In genomic region chr10:50704202-50704601, GRCm38 (mm10) we compare ENCODE assay signal across 8 mouse cellular contexts.
A peak's percentile ranks its signal among the peaks of the same experiment; 100 is the strongest.
DNase-seq lines count a peak whose midpoint lies in the region; TF ChIP-seq lines count a peak whose summit lies in the region.

No protein-coding gene starts in this region.

- TF ChIP-seq CTCF in CH12.LX (conservative IDR thresholded peaks at IDR 0.05 in 1 of 2, IDR thresholded peaks at IDR 0.05 in 1 of 2; ENCODE audit: low read depth in 2 of 2, low read length in 2 of 2), result peak; percentile 64 to 77; a peak in 3 of 4 replicates

- no peak overlapping the region for H3K27ac ChIP-seq in CH12.LX (ENCODE audit: insufficient read depth, low read depth)

- intact Hi-C loops in heart, postnatal 36 days (cut with DNase I), result no loop called here

- in situ Hi-C loops in CH12.LX (cut with MboI; ENCODE audit: low pct_ligation_motif_present, low pct_unique_long_range_greater_than_20kb, low sequenced_read_pairs), result loop anchor here (25.0 kb wide), 2 partner anchors 583 to 708 kb away; no protein-coding TSS in a partner anchor

- H3K4me1 ChIP-seq in CH12.LX (ENCODE audit: control insufficient read depth in 1 of 2, insufficient read depth in 2 of 2), result peaks cover 0 to 23% of the 10 kb centered on the region in 2 experiments; a peak in 2 of 4 replicates

- dilution Hi-C loops in CH12.LX (cut with MboI; ENCODE audit: extremely low pct_ligation_motif_present, extremely low pct_unique_long_range_greater_than_20kb, low sequenced_read_pairs), result no loop called here

- no peak for TF ChIP-seq EP300 in CH12.LX (IDR thresholded peaks at IDR 0.05; ENCODE audit: low read length)

- H3K36me3 ChIP-seq in CH12.LX (replicated peaks in 1 of 2; ENCODE audit: control insufficient read depth in 1 of 2, insufficient read depth in 1 of 2, low read length in 1 of 2), result peaks cover 6 to 24% of the 10 kb centered on the region in 2 experiments

- no peak overlapping the region for H3K4me3 ChIP-seq in CH12.LX (replicated peaks in 1 of 3; ENCODE audit: low read depth in 2 of 3, low read length in 2 of 3, poor library complexity in 1 of 3)

- H3K9me3 ChIP-seq in CH12.LX (replicated peaks; ENCODE audit: low read length), result no peaks in the 10 kb centered on the region

- H3K9ac ChIP-seq in CH12.LX (ENCODE audit: insufficient read depth, low read depth), result no peak overlapping the region

- TF ChIP-seq RAD21 in CH12.LX (IDR thresholded peaks at IDR 0.05; ENCODE audit: low read depth, low read length), result peak; percentile 89

- DNase-seq in adrenal gland, postnatal 14 days, result peak; percentile 19
- no peak for DNase-seq in adrenal gland, adult 18-20 months (ENCODE audit: low spot score in 2 of 2)
- peak; percentile 83 for DNase-seq in CH12.LX (ENCODE audit: extremely low read depth)
- peak; percentile 18 for DNase-seq in cerebellum, adult 9-11 months
- peak; percentile 3 to 5 for DNase-seq in heart, postnatal 36 days
- DNase-seq in layer of hippocampus, adult 9-10 months (ENCODE audit: low spot score), result peak; percentile 31
- DNase-seq in lung, postnatal 14 days, result peak; percentile 42
- DNase-seq in right cerebral cortex, postnatal 10 days (ENCODE audit: low spot score in 2 of 2), result peak; percentile 52 to 63

- no peak overlapping the region; the same call in 1 of the 2 replicates for H3K4me2 ChIP-seq in CH12.LX (ENCODE audit: insufficient read depth, low read depth, poor library complexity, severe bottlenecking)

- H3K79me2 ChIP-seq in CH12.LX (replicated peaks; ENCODE audit: control insufficient read depth, extremely low read depth, insufficient read depth, poor library complexity, severe bottlenecking), result no peaks in the 10 kb centered on the region

- no peak for TF ChIP-seq POLR2A in CH12.LX (IDR thresholded peaks at IDR 0.05; ENCODE audit: low read depth, low read length)

- H3K27me3 ChIP-seq in CH12.LX (replicated peaks), result no peaks in the 10 kb centered on the region

TF ChIP-seq in CH12.LX, 34 proteins besides CTCF, POLR2A, EP300 and RAD21:
- peak; percentile 25; the same call in 1 of the 2 replicates for TF ChIP-seq IRF4 (IDR thresholded peaks at IDR 0.05; ENCODE audit: low read depth, low read length)
- no peak for TF ChIP-seq POLR2AphosphoS2 (IDR thresholded peaks at IDR 0.05; ENCODE audit: low read depth, low read length)
- TF ChIP-seq SMC3 (IDR thresholded peaks at IDR 0.05; ENCODE audit: low read depth, low read length), result peak; percentile 73
- TF ChIP-seq MAFK (IDR thresholded peaks at IDR 0.05; ENCODE audit: insufficient replicate concordance, low read length), result no peak
- TF ChIP-seq CHD2 (IDR thresholded peaks at IDR 0.05; ENCODE audit: low read length), result no peak
- TF ChIP-seq BHLHE40 (IDR thresholded peaks at IDR 0.05; ENCODE audit: low read depth, low read length), result no peak
- no peak for TF ChIP-seq MEF2A (IDR thresholded peaks at IDR 0.05; ENCODE audit: borderline replicate concordance, low read depth, low read length)
- no peak for TF ChIP-seq JUND (conservative IDR thresholded peaks at IDR 0.05; ENCODE audit: low read depth, low read length)
- no peak for TF ChIP-seq ZNF384 (IDR thresholded peaks at IDR 0.05; ENCODE audit: low read depth, low read length)
- peak; percentile 33; the same call in 1 of the 2 replicates for TF ChIP-seq MAX (IDR thresholded peaks at IDR 0.05; ENCODE audit: low read length)
- peak; percentile 3; the same call in 1 of the 2 replicates for TF ChIP-seq ZC3H11A (IDR thresholded peaks at IDR 0.05; ENCODE audit: low read depth, low read length)
- TF ChIP-seq GABPA (IDR thresholded peaks at IDR 0.05; ENCODE audit: insufficient replicate concordance, low read depth, low read length), result no peak
- no peak for TF ChIP-seq KAT2A (IDR thresholded peaks at IDR 0.05; ENCODE audit: insufficient replicate concordance, low read length)
- no peak for TF ChIP-seq USF1 (IDR thresholded peaks at IDR 0.05; ENCODE audit: low read depth, low read length)
- peak; percentile 72 for TF ChIP-seq MYC (IDR thresholded peaks at IDR 0.05; ENCODE audit: low read depth, low read length)
- TF ChIP-seq PAX5 (IDR thresholded peaks at IDR 0.05; ENCODE audit: low read length), result no peak
- no peak for TF ChIP-seq MAZ (IDR thresholded peaks at IDR 0.05; ENCODE audit: low read depth, low read length)

Comparison
In these comparisons a context has a peak if more than half of its experiments do, and no peak if none do; other contexts are left out.
1. DNase-seq: peak in adrenal gland, postnatal 14 days (single experiment), CH12.LX (single experiment), cerebellum, adult 9-11 months (single experiment), heart, postnatal 36 days (2 of 2), layer of hippocampus, adult 9-10 months (single experiment), lung, postnatal 14 days (single experiment) and right cerebral cortex, postnatal 10 days (2 of 2); none in adrenal gland, adult 18-20 months (0 of 2).